Mouse (Mus musculus) CH12F3 (cell line): ENCODE measurements at regions not wholly inside any gene's neighbourhood (a gene's known extent, or its start where the extent isn't known, plus 50 kb on each side); places are given as distances from the start of the nearest gene placed in this dataset.

Experiments
- in situ Hi-C: fragments of 300-500 bp; cut with MboI; formaldehyde crosslinking; loops from 2 replicates; pipeline ENCODE4 v1.14.3; 2020; ENCODE audit warnings: low sequenced_read_pairs

DNA sequence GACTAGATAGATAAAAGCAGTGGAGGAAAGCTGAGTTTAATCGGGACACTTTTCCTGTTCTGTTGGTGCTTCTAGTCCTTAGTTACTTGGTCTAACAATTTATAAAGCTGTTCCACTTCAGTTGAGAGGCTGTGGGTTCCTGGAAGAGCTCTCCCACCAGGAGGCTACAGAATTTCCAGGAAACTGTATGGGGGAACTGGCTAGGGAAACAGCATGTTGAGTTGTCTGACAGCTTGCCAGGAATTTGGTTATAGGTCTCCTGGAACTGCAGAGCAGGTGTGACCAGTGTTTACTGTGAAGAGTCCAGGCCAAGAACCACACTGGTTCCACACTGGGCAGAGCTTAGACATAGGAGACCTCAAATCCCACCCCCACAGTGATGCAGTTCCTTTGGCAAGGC lies 65.0 kb upstream of the Pik3cg start:
- in situ Hi-C loops: no loop called here

DNA sequence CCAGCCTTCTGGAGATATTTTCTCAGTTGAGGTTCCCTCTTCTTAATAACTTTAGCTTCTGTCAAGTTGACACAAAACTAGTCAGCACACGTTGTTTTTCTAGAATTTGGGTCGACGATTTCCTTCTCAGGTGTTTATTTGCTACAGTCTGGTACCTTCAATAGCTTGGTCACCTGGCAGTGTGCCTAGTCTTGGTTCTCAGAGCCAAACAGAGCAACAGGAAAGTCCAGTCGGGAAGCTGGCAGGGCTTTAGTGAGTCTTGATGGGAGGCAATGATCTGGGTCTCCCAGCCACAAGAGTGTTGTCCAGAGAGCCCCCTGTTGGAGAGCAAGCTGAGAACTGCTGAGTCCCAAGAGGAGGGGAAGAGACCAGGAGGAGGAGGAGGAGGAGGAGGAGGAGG lies 71.4 kb upstream of the Pik3cg start:
- in situ Hi-C loops: loop anchor here (25.0 kb wide), 1 partner anchor 607 kb away; no protein-coding TSS in a partner anchor

DNA sequence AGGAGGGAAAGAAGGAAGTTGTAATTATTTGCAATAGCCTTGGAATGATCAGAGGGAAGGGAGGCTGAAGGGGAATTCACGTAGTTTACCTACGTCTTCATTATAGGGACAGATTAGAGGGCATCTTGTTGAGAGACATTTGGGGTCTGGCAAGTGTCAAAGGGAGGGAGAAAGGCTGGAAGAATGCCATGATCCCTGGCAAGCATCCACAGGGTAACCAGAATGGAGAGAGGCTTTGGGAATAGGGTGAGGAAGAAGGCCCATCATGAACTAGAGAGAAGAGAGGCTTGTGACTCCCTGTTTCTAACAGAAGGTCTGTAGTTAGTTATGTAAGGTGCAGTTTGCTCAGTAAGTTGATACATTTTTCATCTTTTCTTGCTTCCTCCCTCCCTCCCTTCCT lies 71.8 kb upstream of the Pik3cg start:
- in situ Hi-C loops: loop anchor here (25.0 kb wide), 1 partner anchor 607 kb away; no protein-coding TSS in a partner anchor

DNA sequence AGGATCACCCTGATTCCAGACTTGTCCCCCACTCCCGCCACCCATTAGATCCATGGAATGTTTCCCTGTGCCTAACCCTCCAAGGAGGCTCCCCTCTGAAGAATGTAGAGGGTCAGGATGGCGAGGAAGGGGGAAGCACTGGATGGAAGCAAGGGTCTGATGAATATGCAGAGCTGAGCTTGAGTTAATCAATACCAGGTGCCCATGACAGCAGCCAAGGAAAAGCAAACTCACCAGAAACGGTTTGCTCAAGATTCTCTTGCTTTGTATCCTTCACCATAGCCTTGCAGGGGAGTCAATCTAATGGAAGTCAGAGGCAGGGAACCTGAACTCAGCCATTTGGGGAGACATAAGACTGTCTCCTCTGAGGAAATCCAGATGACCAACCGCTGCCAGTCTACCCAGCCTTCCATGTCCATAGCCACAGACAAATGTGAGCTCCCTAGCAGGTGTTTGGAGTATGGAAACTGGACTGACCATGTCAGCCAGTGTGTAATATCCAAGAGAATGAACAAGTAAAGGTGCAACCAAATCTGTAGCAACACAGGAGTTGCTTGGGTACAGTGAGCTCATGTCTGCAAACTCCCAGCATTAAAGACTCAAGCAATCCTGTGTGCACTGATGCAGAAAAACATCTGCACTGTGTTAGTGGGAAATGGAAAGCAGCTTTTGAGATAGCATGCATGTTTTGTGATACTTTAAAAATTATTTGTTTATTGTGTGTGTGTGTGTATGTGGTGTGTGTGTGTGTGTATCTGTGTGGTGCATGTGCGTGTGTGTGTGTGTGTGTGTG lies 74.1 kb upstream of the Pik3cg start:
- in situ Hi-C loops: loop anchor here (25.0 kb wide), 1 partner anchor 605 kb away; no protein-coding TSS in a partner anchor

DNA sequence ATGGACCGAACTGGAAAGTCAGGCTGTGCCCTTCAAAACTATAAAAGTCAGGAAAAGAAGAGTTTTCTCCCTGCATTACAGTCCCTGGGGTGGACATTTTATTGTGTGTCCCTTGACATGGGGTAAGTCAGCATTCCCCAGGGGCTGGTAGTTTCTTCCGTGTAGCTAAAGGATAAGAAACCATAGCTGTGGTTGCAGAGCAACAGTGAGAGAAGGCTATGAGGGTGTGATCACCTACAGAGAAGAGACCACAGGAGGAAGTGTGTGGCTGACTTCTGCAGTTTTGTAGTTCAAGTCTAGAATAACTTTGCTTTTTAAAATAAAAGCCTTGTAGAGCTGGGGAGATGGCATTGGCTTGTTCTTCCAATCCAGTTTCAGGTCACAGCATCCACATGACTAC lies 76.6 kb upstream of the Pik3cg start:
- in situ Hi-C loops: loop anchor here (25.0 kb wide), 1 partner anchor 602 kb away; no protein-coding TSS in a partner anchor

DNA sequence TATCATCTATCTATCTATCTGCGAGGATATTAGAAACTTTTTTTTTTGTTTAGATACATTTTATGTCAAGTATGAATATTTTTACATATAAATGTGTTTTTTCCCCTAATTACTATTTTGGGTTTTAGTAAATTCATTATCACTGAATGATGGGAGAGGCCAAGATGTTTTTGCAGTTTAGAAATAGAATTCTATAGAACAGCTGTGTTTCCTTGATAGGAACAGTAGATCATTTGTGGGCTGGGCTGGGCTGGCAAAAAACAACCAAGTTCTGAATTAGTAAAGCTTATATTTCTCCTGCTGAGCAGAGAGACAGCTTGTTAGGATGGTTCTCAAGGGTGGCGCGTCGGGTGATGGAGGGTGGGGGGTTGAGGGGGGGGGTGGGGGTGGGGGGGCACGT lies 78.2 kb upstream of the Pik3cg start:
- in situ Hi-C loops: loop anchor here (25.0 kb wide), 1 partner anchor 601 kb away; no protein-coding TSS in a partner anchor

DNA sequence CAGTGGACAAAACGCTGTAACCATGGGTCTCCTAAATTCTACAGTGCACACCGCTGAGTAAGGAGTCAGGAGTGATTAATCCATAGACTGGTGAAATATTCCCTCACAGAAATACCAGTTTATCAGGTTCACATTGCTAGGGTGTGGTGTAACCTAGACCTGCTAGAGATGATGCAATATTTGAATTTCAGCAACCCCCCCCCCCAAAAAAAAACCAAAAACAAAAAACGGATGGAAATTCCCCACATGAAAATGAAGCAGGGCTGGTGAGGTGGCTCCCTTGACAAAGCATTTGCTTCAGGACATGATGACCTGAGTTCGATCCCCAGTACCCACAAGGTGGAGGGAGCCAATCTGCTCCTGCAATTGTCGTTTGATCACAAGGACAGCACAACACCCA lies 82.7 kb upstream of the Pik3cg start:
- in situ Hi-C loops: loop anchor here (25.0 kb wide), 1 partner anchor 596 kb away; no protein-coding TSS in a partner anchor

DNA sequence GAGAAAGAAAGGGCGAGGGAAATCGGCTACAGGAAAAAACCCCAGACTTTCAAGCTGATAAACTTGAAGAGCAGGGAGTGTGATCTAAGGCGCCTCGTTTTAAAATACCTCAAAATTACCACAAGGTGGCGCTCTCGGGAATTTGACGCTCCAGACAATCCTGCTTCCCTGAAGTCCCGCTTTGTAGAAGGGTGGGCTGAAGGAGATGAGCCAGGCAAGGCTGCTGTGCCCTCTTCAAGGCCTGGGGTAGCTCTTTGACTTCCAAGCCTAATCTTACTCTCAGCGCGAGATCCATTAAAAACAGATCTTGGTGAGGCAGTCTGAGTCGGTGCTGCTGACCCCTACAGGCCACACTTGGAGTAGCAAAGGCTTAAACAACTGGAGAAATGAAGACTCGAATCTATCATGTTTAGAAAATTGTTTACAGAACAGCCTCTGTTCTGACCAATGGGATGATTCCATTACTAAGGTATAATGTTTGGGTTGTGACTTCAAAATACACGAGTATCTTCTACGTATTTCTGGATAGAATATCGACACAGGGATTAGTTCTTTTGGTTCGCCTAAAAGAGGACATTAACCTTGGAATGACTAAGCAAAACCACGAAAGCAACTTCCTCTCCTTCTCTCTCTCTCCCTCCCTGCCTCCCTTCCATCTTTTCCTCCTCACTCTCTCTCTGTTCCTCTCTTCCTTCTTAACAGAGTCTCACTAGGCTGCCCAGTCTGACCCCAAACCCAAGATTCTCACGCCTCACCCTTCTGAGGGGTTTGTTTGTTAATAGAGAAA lies 83.7 kb upstream of the Pik3cg start:
- in situ Hi-C loops: loop anchor here (25.0 kb wide), 1 partner anchor 595 kb away; no protein-coding TSS in a partner anchor

DNA sequence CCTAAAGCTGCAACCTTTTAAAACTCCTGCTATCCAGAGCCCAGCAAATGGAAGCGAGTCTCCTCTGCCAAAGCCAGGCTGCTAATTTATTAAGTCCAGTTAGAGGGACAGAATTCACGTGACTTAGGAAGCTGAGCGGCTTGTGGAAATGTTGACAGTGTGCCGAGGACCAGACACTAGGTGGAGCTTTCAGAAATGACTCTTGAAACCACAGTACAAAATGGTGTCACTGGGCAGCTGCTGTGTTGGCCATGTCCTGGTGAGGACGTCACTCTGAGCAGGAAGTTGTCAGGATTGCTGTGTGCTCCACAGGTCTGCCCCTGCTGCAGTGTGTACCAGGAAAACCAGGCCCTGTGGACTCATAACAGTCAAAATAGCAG lies 84.3 kb upstream of the Pik3cg start:
- in situ Hi-C loops: loop anchor here (25.0 kb wide), 1 partner anchor 595 kb away; no protein-coding TSS in a partner anchor

DNA sequence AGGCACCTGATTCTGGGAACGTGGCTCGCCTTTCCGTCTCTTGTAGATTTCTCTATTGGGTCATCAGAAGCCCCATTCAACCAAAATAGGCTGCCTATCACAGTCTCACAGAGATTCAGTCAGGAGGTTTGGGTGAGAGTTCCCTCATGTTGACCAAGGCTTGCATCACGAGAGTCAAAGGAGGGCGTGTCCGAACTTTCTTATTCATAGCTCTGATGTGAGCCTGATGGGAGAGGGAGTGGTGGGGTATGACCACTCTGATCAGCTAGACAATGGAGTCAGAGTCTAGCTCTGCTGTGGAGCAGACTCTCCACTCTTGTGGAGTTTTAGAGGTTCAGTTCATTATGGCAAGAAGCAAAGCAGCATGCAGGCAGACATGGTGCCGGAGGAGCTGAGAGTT lies 81.1 kb upstream of the Ccdc71l start:
- in situ Hi-C loops: loop anchor here (25.0 kb wide), 1 partner anchor 590 kb away; no protein-coding TSS in a partner anchor

DNA sequence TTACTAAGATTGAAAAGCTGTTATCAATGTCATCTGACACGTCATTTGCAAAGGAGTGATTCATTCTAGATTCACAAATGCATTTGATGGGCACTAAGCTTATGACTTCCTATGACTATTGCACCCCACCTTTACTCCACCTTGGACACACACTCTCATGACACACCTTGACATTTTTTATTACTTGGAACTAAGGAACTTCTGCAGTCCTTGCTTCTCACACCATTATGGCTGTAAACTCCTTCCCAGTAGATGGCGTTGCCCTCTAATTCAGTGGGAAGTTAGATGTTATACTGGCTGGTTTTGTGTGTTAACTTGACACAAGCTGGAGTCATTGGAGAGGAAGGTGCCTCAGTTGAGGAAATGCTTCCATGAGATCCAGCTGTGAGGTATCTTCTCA lies 78.8 kb upstream of the Ccdc71l start:
- in situ Hi-C loops: loop anchor here (25.0 kb wide), 1 partner anchor 588 kb away; no protein-coding TSS in a partner anchor

DNA sequence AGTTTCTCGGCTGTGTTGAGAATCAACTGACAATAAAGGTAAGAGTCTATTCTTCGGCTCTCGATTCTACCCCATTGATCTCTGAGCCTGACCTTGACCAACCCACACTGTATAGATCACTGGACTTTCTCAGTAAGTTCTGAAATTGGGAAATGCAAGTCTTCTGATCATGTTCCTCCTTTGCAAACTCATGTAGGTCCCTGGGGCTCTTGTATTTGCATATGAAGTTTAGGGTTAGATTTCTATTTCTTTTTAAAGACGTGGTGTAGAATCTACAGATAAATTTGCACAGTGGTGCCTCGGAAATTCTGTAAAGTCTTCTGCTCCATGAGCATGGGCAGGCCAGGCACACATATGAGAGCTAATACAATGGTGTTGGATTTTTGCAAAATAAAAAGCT lies 72.8 kb upstream of the Ccdc71l start:
- in situ Hi-C loops: no loop called here

DNA sequence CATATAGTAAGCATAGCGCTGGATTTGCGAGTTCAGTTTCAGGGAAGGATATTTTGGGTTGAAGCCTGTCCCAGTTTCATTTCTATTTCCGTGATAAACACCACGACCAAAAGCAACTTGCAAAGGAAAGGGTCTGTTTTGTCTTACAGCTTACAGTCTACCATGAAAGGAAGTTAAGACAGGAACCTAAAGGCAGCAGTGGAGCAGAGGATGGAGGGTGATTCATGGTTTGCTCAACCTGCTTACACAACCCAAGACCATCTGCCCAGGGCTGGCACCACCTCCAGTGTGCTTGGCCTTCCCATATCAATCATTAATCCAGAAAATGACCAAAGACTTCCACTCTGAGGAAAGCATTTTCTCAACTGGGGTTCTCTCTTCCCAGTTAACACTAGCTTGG lies 72.2 kb upstream of the Ccdc71l start:
- in situ Hi-C loops: no loop called here

DNA sequence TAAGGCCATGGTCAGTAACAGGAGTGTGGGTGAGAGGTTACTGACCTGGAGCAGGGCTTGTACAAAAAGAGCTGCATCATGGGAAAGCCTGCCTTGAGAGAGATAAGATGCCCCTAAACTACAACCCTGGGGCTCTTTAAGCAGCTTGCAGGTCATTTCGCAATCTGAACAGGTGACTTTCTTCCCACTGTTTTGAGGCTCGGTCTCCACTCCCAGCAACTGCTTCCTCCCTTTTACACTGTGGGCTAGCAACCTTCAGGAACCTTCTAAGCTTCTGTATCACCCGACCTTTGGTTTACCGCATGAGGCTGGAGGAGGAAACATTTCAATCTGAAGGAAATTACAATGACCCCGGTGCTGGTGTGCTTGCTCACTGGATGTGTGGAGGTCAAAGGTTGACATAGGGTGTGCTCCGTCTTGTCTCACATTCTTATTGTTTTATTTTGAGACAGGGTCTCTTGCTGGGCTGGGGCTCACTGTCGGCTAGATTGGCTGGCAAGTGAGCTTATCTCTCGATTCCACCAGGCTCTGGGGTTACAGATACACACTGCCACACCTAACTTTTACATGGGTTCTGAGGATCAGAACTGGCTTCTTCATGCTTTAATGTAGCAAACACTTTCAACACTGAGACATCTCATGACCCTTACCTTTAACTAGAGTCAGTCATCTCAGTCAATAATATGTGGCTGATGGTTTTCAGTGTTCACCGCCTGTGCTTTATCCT lies 71.1 kb upstream of the Ccdc71l start:
- in situ Hi-C loops: no loop called here

DNA sequence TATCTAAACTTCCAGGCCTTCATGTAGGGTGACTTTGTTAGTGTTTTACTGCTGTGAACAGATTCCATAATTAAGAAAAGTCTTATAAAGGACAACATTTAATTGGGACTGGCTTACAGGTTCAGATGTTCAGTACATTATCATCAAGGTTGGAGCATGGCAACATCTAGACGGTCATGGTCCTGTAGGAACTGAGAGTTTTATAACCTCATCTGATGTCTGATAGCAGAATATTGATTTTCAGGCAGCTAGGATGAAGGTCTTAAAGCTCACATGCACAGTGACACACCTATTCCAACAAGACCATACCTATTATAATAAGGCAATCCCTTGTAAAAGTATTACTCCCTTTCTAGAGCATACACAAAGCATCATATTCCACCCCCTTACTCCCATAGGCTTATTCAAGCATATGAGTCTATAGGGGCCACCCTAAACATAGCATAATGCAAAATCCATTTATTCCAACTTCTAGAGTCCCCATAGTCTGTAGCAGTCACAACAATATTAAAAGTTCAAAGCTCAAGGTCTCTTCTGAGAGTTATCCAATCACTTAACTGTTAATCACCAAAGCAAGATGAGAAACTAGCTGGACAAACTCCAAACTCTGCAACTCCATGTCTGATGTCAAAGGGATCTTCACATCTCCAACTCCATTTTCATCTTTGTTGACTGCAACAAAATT lies 63.3 kb upstream of the Ccdc71l start:
- in situ Hi-C loops: no loop called here
